Mouse (Mus musculus) hindbrain, embryonic 12.5 days (tissue): Measurements from ENCODE around the gene F10. TPM values are rescaled to one million over a fixed set of nuclear protein-coding genes. Genes with fewer than 3 reads are reported as not detected.

ENCODE experiments used
- ATAC-seq: fragments of 200-750 bp; cut with Nextera tagmentation; 2 replicates; pipeline ENCODE4 v1.8.0; 2017; ENCODE audit warnings: moderate TSS enrichment; ENCODE audit not compliant: low FRiP score
- H3K27ac ChIP-seq: fragments of 300-500 bp; sonication (generic); 2 replicates; pipeline ENCODE4 v1.5.1; 2016; ENCODE audit warnings: mild to moderate bottlenecking
- H3K27me3 ChIP-seq: fragments of 300-500 bp; sonication (generic); 2 replicates; pipeline ENCODE4 v1.6.1; 2016; ENCODE audit warnings: mild to moderate bottlenecking
- H3K36me3 ChIP-seq: fragments of 300-500 bp; sonication (generic); 2 replicates; pipeline ENCODE4 v1.6.1; 2016; ENCODE audit warnings: mild to moderate bottlenecking
- H3K4me1 ChIP-seq: fragments of 300-500 bp; sonication (generic); 2 replicates; pipeline ENCODE4 v1.6.1; 2016
- H3K4me2 ChIP-seq: fragments of 300-500 bp; sonication (generic); replicated peaks from 2 replicates; pipeline ENCODE4 v1.6.1; 2016; ENCODE audit warnings: mild to moderate bottlenecking
- H3K4me3 ChIP-seq: fragments of 300-500 bp; sonication (generic); 2 replicates; pipeline ENCODE4 v1.5.1; 2016; ENCODE audit warnings: mild to moderate bottlenecking
- H3K9ac ChIP-seq: fragments of 300-500 bp; sonication (generic); 2 replicates; pipeline ENCODE4 v1.6.1; 2016; ENCODE audit warnings: mild to moderate bottlenecking, moderate library complexity
- H3K9me3 ChIP-seq: fragments of 300-500 bp; sonication (generic); replicated peaks from 2 replicates; pipeline ENCODE4 v1.6.1; 2016; ENCODE audit warnings: mild to moderate bottlenecking
- WGBS: fragments of 180-500 bp; shearing (Covaris S2); methylation state at CpG from one replicate; pipeline ENCODE4 v1.1.7; 2016; 5-methylcytosine and 5-hydroxymethylcytosine counted together
- polyA plus RNA-seq: library from polyadenylated mRNA; unstranded; fragments of >200 nt; fragmentation: Nextera tagmentation; extraction: Ambion mirVana; gene quantifications from 2 replicates; pipeline ENCODE4 v1.2.1, GENCODE M21; 2016

Gene F10
- polyA plus RNA-seq, 1 experiment from 2014 or later: 0.59 TPM

GRCm38 (mm10) chr8:13025487-13026224, 11.5 kb upstream of the F10 start, which contains the start of gene F7:
Gene F7 (plus strand): TSS chr8:13026034.
- no peaks in the 10 kb centered on the region for H3K9me3 ChIP-seq
- no peaks in the 10 kb centered on the region for H3K27me3 ChIP-seq
- peaks cover 5% of the 10 kb centered on the region; the same call in 1 of the 2 replicates for H3K36me3 ChIP-seq
- no peak within 1 kb of the TSS for H3K4me3 ChIP-seq
- WGBS: 62% methylated on average over 10 of the region's 10 CpGs
- no peak within 1 kb of the TSS for H3K27ac ChIP-seq
- no peak within 1 kb of the TSS for H3K9ac ChIP-seq
- H3K4me1 ChIP-seq: peaks cover 2% of the 10 kb centered on the region; the same call in 1 of the 2 replicates
- no peak within 1 kb of the TSS for H3K4me2 ChIP-seq
- no peak for ATAC-seq

- Histone ChIP-seq H3K36me3 (no peaks in the 10 kb centered on the region), H3K4me3 (no peak overlapping the region)
Observed at GRCm38 (mm10) chr8:13027615-13028014, 9.5 kb upstream of the F10 start.

DNA sequence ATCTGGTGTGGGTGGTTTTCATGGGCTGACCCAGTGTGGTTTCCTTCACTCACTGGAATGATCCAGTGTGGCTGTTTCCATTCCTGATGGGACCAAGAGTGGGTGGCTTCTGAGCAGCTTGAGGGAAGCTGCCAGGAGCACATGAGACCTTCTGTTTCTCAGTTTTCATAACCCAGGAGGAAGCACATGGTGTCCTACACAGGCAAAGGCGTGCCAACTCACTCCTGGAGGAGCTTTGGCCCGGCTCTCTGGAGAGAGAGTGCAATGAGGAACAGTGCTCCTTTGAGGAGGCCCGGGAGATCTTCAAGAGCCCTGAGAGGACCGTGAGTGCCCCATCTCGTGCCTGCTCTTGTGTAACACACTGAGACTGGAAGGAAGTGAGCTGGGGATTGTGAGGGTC, 8.6 kb upstream of the F10 start:
- no peak for ATAC-seq
- 74% methylated on average over 5 of the region's 5 CpGs for WGBS

More at GRCm38 (mm10) chr8:13027615-13028014, 9.5 kb upstream of the F10 start:
- no peaks in the 10 kb centered on the region for H3K27me3 ChIP-seq
- peaks cover 2% of the 10 kb centered on the region; the same call in 1 of the 2 replicates for H3K4me1 ChIP-seq
- WGBS: 89% methylated on average over 5 of the region's 5 CpGs
- no peaks in the 10 kb centered on the region for H3K9me3 ChIP-seq
- no peak for ATAC-seq
- H3K4me2 ChIP-seq: no peak overlapping the region
- H3K9ac ChIP-seq: no peak overlapping the region
- H3K27ac ChIP-seq: no peak overlapping the region

DNA sequence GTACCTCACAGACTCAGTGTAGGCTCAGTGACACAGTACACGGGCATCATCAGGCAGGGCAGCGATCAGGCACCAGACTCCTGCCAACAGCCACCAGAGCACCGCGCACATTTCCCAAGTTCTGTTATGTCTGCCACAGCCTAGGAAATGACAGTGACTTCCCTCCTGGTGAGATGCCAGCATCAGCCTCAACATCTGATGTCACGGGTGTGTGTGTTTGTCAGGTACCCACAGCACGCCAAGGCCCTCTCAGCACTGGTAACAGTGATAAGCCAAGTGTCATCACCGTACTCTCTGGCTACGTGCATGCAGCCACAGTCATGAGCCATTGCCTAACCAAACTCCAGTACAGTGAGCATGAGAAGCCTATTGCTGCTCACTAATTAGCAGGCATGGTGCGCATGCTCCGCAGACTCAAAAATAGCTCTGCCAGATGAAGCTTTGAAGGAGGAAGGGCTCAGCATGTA, 729 bp upstream of the F10 start:
- Histone ChIP-seq H3K9ac (no peak overlapping the region), H3K4me1 (no peaks in the 10 kb centered on the region; the same call in 1 of the 2 replicates), H3K27me3 (no peaks in the 10 kb centered on the region; the same call in 1 of the 2 replicates), H3K9me3 (no peaks in the 10 kb centered on the region), H3K4me3 (no peak overlapping the region), H3K36me3 (no peaks in the 10 kb centered on the region), H3K4me2 (no peak overlapping the region), H3K27ac (no peak overlapping the region)
- no peak for ATAC-seq
- WGBS: 91% methylated on average over 10 of the region's 10 CpGs

More for the DNA sequence above, 8.6 kb upstream of the F10 start:
- H3K4me1 ChIP-seq: peaks cover 2% of the 10 kb centered on the region; the same call in 1 of the 2 replicates
- no peaks in the 10 kb centered on the region for H3K9me3 ChIP-seq
- H3K9ac ChIP-seq: no peak overlapping the region
- H3K27me3 ChIP-seq: no peaks in the 10 kb centered on the region
- H3K27ac ChIP-seq: no peak overlapping the region; the same call in 1 of the 2 replicates
- no peak overlapping the region for H3K4me2 ChIP-seq
- no peaks in the 10 kb centered on the region for H3K36me3 ChIP-seq
- H3K4me3 ChIP-seq: no peak overlapping the region

DNA sequence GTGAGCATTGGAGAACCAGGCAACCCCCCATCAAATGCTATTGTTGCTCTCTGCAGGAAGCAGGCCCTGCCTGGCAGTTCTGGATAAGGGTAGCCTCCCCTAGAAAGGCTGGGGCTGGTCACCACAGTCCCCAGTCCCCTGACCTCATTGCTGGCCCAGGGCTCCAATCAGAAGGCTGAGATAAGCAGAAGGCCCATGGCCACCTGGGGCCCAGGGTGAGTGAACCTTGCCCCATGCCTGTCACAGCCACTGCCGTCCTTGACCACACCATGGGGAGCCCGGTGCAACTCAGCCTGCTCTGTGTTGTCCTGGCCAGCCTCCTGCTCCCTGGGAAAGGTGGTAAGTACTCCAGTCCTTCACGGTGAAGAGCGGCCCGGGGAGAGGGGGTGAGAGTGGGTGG, 461 bp downstream of the F10 start:
- Histone ChIP-seq H3K36me3 (no peaks in the 10 kb centered on the region), H3K27me3 (no peaks in the 10 kb centered on the region; the same call in 1 of the 2 replicates), H3K4me3 (no peak overlapping the region), H3K4me2 (no peak overlapping the region), H3K9ac (no peak overlapping the region), H3K4me1 (no peaks in the 10 kb centered on the region; the same call in 1 of the 2 replicates), H3K9me3 (no peaks in the 10 kb centered on the region), H3K27ac (no peak overlapping the region)
- 32% methylated on average over 5 of the region's 5 CpGs for WGBS
- no peak for ATAC-seq

DNA sequence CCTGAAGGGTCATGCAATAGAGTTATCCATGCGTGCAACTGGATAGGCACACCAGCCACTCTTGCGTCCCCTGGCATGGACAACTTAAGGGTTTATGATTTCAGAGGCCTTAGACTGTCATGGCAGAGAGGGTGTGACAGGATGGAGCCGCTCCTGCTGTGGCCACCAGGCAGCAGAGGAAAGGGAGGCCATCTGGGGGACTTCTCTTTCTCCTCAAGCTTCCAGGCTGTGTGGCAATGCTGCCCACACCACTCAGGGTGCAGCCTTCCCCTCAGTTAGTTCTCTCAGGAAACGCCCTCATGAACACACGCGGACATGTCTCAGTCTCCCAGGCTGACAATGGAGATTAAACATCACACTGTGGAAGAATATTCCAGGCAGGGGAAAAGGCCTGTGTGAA, 1.9 kb downstream of the F10 start:
- Histone ChIP-seq H3K27ac (no peak overlapping the region), H3K4me3 (no peak overlapping the region), H3K36me3 (no peaks in the 10 kb centered on the region), H3K4me1 (no peaks in the 10 kb centered on the region; the same call in 1 of the 2 replicates), H3K9ac (no peak overlapping the region), H3K4me2 (no peak overlapping the region), H3K27me3 (no peaks in the 10 kb centered on the region; the same call in 1 of the 2 replicates), H3K9me3 (no peaks in the 10 kb centered on the region)
- ATAC-seq: no peak
- WGBS: 79% methylated on average over 6 of the region's 6 CpGs

- Histone ChIP-seq H3K9me3 (no peaks in the 10 kb centered on the region), H3K36me3 (no peaks in the 10 kb centered on the region), H3K4me3 (no peak overlapping the region), H3K27me3 (no peaks in the 10 kb centered on the region; the same call in 1 of the 2 replicates), H3K4me2 (no peak overlapping the region), H3K27ac (no peak overlapping the region), H3K9ac (no peak overlapping the region), H3K4me1 (no peaks in the 10 kb centered on the region; the same call in 1 of the 2 replicates)
- WGBS: 84% methylated on average over 4 of the region's 4 CpGs
- ATAC-seq: no peak
Observed at GRCm38 (mm10) chr8:13041459-13041858, 4.4 kb downstream of the F10 start.

GRCm38 (mm10) chr8:13047652-13048051, 10.5 kb downstream of the F10 start:
- H3K4me2 ChIP-seq: no peak overlapping the region
- no peaks in the 10 kb centered on the region for H3K9me3 ChIP-seq
- no peaks in the 10 kb centered on the region for H3K36me3 ChIP-seq
- no peaks in the 10 kb centered on the region; the same call in 1 of the 2 replicates for H3K27me3 ChIP-seq
- WGBS: 59% methylated on average over 5 of the region's 5 CpGs
- H3K27ac ChIP-seq: no peak overlapping the region
- no peak overlapping the region for H3K9ac ChIP-seq
- ATAC-seq: no peak
- no peaks in the 10 kb centered on the region for H3K4me1 ChIP-seq
- H3K4me3 ChIP-seq: no peak overlapping the region

DNA sequence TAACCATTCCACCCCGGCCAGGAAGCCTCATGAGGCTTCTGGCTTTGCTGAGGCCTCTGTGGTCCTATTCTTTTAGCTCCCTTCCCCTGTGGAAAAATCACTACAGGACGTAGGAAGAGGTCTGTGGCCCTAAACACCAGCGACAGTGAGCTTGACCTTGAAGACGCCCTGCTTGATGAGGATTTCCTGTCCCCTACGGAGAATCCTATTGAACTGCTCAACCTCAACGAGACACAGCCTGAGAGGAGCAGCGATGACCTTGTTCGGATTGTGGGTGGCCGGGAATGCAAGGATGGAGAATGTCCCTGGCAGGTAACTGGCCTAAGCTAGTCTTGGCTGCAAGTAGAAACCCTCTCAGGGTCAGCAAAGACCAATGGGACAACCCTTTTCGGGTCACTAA, 13.4 kb downstream of the F10 start:
- Histone ChIP-seq H3K4me2 (no peak overlapping the region), H3K9ac (no peak overlapping the region), H3K4me1 (no peaks in the 10 kb centered on the region), H3K36me3 (no peaks in the 10 kb centered on the region), H3K27me3 (no peaks in the 10 kb centered on the region; the same call in 1 of the 2 replicates), H3K27ac (no peak overlapping the region), H3K9me3 (no peaks in the 10 kb centered on the region), H3K4me3 (no peak overlapping the region)
- WGBS: 71% methylated on average over 10 of the region's 10 CpGs
- ATAC-seq: no peak

DNA sequence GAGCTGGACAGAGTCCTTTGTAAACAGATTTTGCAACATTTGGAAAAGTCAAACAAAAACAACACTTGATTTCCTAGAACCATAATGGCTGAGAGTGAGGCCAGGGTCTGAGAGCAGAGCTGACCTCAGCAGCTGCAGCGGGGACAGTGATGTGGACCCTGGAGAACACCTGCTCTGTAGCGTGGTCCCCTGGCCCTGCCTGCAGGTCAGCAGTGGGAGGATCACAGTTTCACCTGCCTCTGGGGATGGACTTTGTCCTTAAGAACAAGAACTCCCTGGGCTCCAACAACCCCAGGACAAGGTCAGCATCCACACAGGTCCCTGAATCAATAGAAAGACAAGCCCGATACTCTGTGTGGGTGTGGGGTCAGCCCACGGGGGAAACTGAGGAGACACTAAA, 20.2 kb downstream of the F10 start:
- H3K36me3 ChIP-seq: no peaks in the 10 kb centered on the region
- no peak for ATAC-seq
- WGBS: 81% methylated on average over 4 of the region's 4 CpGs

GRCm38 (mm10) chr8:13060441-13061150, 23.5 kb downstream of the F10 start, which contains the start of gene Proz:
Gene Proz (plus strand): TSS chr8:13060914.
- Histone ChIP-seq H3K4me1 (no peaks in the 10 kb centered on the region), H3K27ac (no peak within 1 kb of the TSS), H3K4me3 (no peak within 1 kb of the TSS), H3K36me3 (no peaks in the 10 kb centered on the region), H3K27me3 (no peaks in the 10 kb centered on the region; the same call in 1 of the 2 replicates), H3K9me3 (no peaks in the 10 kb centered on the region), H3K9ac (no peak within 1 kb of the TSS), H3K4me2 (no peak within 1 kb of the TSS)
- 77% methylated on average over 17 of the region's 17 CpGs for WGBS
- ATAC-seq: no peak

More for the DNA sequence above, 20.2 kb downstream of the F10 start:
- no peak overlapping the region for H3K27ac ChIP-seq
- H3K27me3 ChIP-seq: no peaks in the 10 kb centered on the region; the same call in 1 of the 2 replicates
- H3K9ac ChIP-seq: no peak overlapping the region
- no peak overlapping the region for H3K4me2 ChIP-seq
- H3K4me3 ChIP-seq: no peak overlapping the region
- no peaks in the 10 kb centered on the region for H3K9me3 ChIP-seq
- no peaks in the 10 kb centered on the region for H3K4me1 ChIP-seq

- no peaks in the 10 kb centered on the region; the same call in 1 of the 2 replicates for H3K27me3 ChIP-seq
- ATAC-seq: no peak
- no peaks in the 10 kb centered on the region for H3K4me1 ChIP-seq
- WGBS: 85% methylated on average over 16 of the region's 16 CpGs
- H3K4me3 ChIP-seq: no peak overlapping the region
- no peaks in the 10 kb centered on the region for H3K9me3 ChIP-seq
- H3K4me2 ChIP-seq: no peak overlapping the region
- H3K36me3 ChIP-seq: no peaks in the 10 kb centered on the region
- H3K27ac ChIP-seq: no peak overlapping the region
- H3K9ac ChIP-seq: no peak overlapping the region
Observed at GRCm38 (mm10) chr8:13063112-13063511, 26.0 kb downstream of the F10 start.
